Mouse (Mus musculus): Measurements from ENCODE around the gene Tomt. TPM values are rescaled to one million over a fixed set of nuclear protein-coding genes. Genes with fewer than 3 reads are reported as not detected.

Gene Tomt
- polyA plus RNA-seq, 1 experiment from 2014 or later = 0.20 TPM

GRCm38 (mm10) chr7:101857094-101857493, 49.1 kb downstream of the Tomt start, which contains the start of gene Folr2:
Gene Folr2, minus strand, starts transcription at chr7:101857194.
- 85% methylated on average over 4 of the region's 4 CpGs for WGBS

GRCm38 (mm10) chr7:101853816-101854215, 52.3 kb downstream of the Tomt start:
- 80% methylated on average over 2 of the region's 2 CpGs for WGBS
- Histone ChIP-seq H3K9me3 (ENCODE audit: control insufficient read depth) (no peaks in the 10 kb centered on the region), H3K4me1 (replicated peaks; ENCODE audit: control insufficient read depth, insufficient read depth, low read length) (no peaks in the 10 kb centered on the region), H3K36me3 (ENCODE audit: control insufficient read depth, insufficient read depth) (peaks cover 11% of the 10 kb centered on the region; the same call in 1 of the 2 replicates), H3K27ac (ENCODE audit: low read depth, low read length) (no peak overlapping the region), H3K4me2 (replicated peaks; ENCODE audit: low read depth) (no peak overlapping the region), H3K4me3 (ENCODE audit: low read depth, low read length) (no peak overlapping the region), H3K27me3 (replicated peaks; ENCODE audit: control insufficient read depth, insufficient read depth, low read length) (no peaks in the 10 kb centered on the region), H3K9ac (ENCODE audit: low read depth, low read length) (no peak overlapping the region)
- ATAC-seq = no peak
- no peak for TF ChIP-seq CTCF (IDR thresholded peaks at IDR 0.05; ENCODE audit: low read depth)

More at GRCm38 (mm10) chr7:101857094-101857493, 49.1 kb downstream of the Tomt start, which contains the start of gene Folr2:
- Histone ChIP-seq H3K9me3 (ENCODE audit: control insufficient read depth) (no peaks in the 10 kb centered on the region), H3K4me3 (ENCODE audit: low read depth, low read length) (no peak within 1 kb of the TSS), H3K9ac (ENCODE audit: low read depth, low read length) (no peak within 1 kb of the TSS), H3K27ac (ENCODE audit: low read depth, low read length) (no peak within 1 kb of the TSS), H3K4me2 (replicated peaks; ENCODE audit: low read depth) (no peak within 1 kb of the TSS), H3K27me3 (replicated peaks; ENCODE audit: control insufficient read depth, insufficient read depth, low read length) (no peaks in the 10 kb centered on the region), H3K4me1 (replicated peaks; ENCODE audit: control insufficient read depth, insufficient read depth, low read length) (no peaks in the 10 kb centered on the region), H3K36me3 (ENCODE audit: control insufficient read depth, insufficient read depth) (peaks cover 11% of the 10 kb centered on the region)
- ATAC-seq = no peak
- TF ChIP-seq CTCF (IDR thresholded peaks at IDR 0.05; ENCODE audit: low read depth) = no peak

- H3K9me3 ChIP-seq (ENCODE audit: control insufficient read depth) = no peaks in the 10 kb centered on the region
- no peaks in the 10 kb centered on the region for H3K27me3 ChIP-seq (replicated peaks; ENCODE audit: control insufficient read depth, insufficient read depth, low read length)
- H3K27ac ChIP-seq (ENCODE audit: low read depth, low read length) = no peak overlapping the region
- no peaks in the 10 kb centered on the region for H3K4me1 ChIP-seq (replicated peaks; ENCODE audit: control insufficient read depth, insufficient read depth, low read length)
- TF ChIP-seq CTCF (IDR thresholded peaks at IDR 0.05; ENCODE audit: low read depth) = no peak
- H3K4me3 ChIP-seq (ENCODE audit: low read depth, low read length) = no peak overlapping the region
- 0 out of 2 replicates have a peak, but pooled peaks cover 7% of the 10 kb centered on the region for H3K36me3 ChIP-seq (ENCODE audit: control insufficient read depth, insufficient read depth)
- H3K4me2 ChIP-seq (replicated peaks; ENCODE audit: low read depth) = no peak overlapping the region
- 81% methylated on average over 6 of the region's 6 CpGs for WGBS
- H3K9ac ChIP-seq (ENCODE audit: low read depth, low read length) = no peak overlapping the region
- no peak for ATAC-seq
These were observed 53.3 kb downstream of the Tomt start for GRCm38 (mm10) chr7:101852846-101853245.

GRCm38 (mm10) chr7:101851689-101852088, 54.5 kb downstream of the Tomt start:
- Histone ChIP-seq H3K4me3 (ENCODE audit: low read depth, low read length) (no peak overlapping the region), H3K4me2 (replicated peaks; ENCODE audit: low read depth) (no peak overlapping the region), H3K27me3 (replicated peaks; ENCODE audit: control insufficient read depth, insufficient read depth, low read length) (no peaks in the 10 kb centered on the region), H3K4me1 (replicated peaks; ENCODE audit: control insufficient read depth, insufficient read depth, low read length) (no peaks in the 10 kb centered on the region), H3K36me3 (ENCODE audit: control insufficient read depth, insufficient read depth) (0 out of 2 replicates have a peak, but pooled peaks cover 4% of the 10 kb centered on the region), H3K27ac (ENCODE audit: low read depth, low read length) (no peak overlapping the region), H3K9ac (ENCODE audit: low read depth, low read length) (no peak overlapping the region), H3K9me3 (ENCODE audit: control insufficient read depth) (no peaks in the 10 kb centered on the region)
- TF ChIP-seq CTCF (IDR thresholded peaks at IDR 0.05; ENCODE audit: low read depth) = no peak
- ATAC-seq = no peak
- 79% methylated on average over 6 of the region's 6 CpGs for WGBS

Small RNA genes within 50 kb of the gene (microRNA-seq; reads per million reads assigned to microRNA genes)
- not detected for gene Gm22655

Other genes starting within 250 kb of the Tomt start
- gene Clpb, start 242.7 kb downstream of the Tomt start, polyA plus RNA-seq (2015; fragmentation: Nextera tagmentation; extraction: Ambion mirVana) = 14.3 and 14.9 TPM in 2 replicates
- 2.7 and 3.2 TPM in 2 replicates for gene Phox2a, start 88.0 kb downstream of the Tomt start, polyA plus RNA-seq (2015; fragmentation: Nextera tagmentation; extraction: Ambion mirVana)
- 18.2 and 25.8 TPM in 2 replicates for gene Inppl1, start 68.1 kb downstream of the Tomt start, polyA plus RNA-seq (2015; fragmentation: Nextera tagmentation; extraction: Ambion mirVana)
- 1.1 and 1.2 TPM in 2 replicates for gene Folr2, start 49.2 kb downstream of the Tomt start, polyA plus RNA-seq (2015; fragmentation: Nextera tagmentation; extraction: Ambion mirVana)
- gene Anapc15, start 42.6 kb downstream of the Tomt start, polyA plus RNA-seq (2015; fragmentation: Nextera tagmentation; extraction: Ambion mirVana) = 56.2 and 58.1 TPM in 2 replicates
- 521 and 623 TPM in 2 replicates for gene Folr1, start 35.6 kb downstream of the Tomt start, polyA plus RNA-seq (2015; fragmentation: Nextera tagmentation; extraction: Ambion mirVana)
- 179 TPM in 2 replicates for gene Lamtor1, start 455 bp downstream of the Tomt start, polyA plus RNA-seq (2015; fragmentation: Nextera tagmentation; extraction: Ambion mirVana)
- 3.1 and 3.6 TPM in 2 replicates for gene Lrrc51, start 27.5 kb upstream of the Tomt start, polyA plus RNA-seq (2015; fragmentation: Nextera tagmentation; extraction: Ambion mirVana)
- 17.0 and 19.2 TPM in 2 replicates for gene Numa1, start 27.8 kb upstream of the Tomt start, polyA plus RNA-seq (2015; fragmentation: Nextera tagmentation; extraction: Ambion mirVana)
- gene Il18bp, start 112.3 kb upstream of the Tomt start, polyA plus RNA-seq (2015; fragmentation: Nextera tagmentation; extraction: Ambion mirVana) = 5.2 and 5.8 TPM in 2 replicates
- 21.9 and 22.3 TPM in 2 replicates for gene Rnf121, start 159.1 kb upstream of the Tomt start, polyA plus RNA-seq (2015; fragmentation: Nextera tagmentation; extraction: Ambion mirVana)
- gene Xndc1, start 159.2 kb upstream of the Tomt start, polyA plus RNA-seq (2015; fragmentation: Nextera tagmentation; extraction: Ambion mirVana) = 4.4 and 6.1 TPM in 2 replicates
- 0.16 TPM in 1 of 2 replicates, not detected in the other for gene Xntrpc, start 159.4 kb upstream of the Tomt start, polyA plus RNA-seq (2015; fragmentation: Nextera tagmentation; extraction: Ambion mirVana)
- 0.05 TPM in 1 of 2 replicates, not detected in the other for gene Trpc2, start 176.8 kb upstream of the Tomt start, polyA plus RNA-seq (2015; fragmentation: Nextera tagmentation; extraction: Ambion mirVana)
- 0.13 TPM in 1 of 2 replicates, not detected in the other for gene Art1, start 195.4 kb upstream of the Tomt start, polyA plus RNA-seq (2015; fragmentation: Nextera tagmentation; extraction: Ambion mirVana)
- gene Art5, start 203.1 kb upstream of the Tomt start, polyA plus RNA-seq (2015; fragmentation: Nextera tagmentation; extraction: Ambion mirVana) = 0.09 and 0.20 TPM in 2 replicates
- gene Chrna10, start 210.5 kb upstream of the Tomt start, polyA plus RNA-seq (2015; fragmentation: Nextera tagmentation; extraction: Ambion mirVana) = not detected in 2 replicates

Data from intestine, postnatal 0 days (tissue).